Mouse (Mus musculus) kidney, adult 2 months (tissue): ENCODE measurements at regions not wholly inside any gene's neighbourhood (a gene's known extent, or its start where the extent isn't known, plus 50 kb on each side); places are given as distances from the start of the nearest gene placed in this dataset.
A peak's percentile ranks its signal among the peaks of the same experiment; 100 is the strongest.

Source experiments
- DNase-seq: peaks from one replicate; pipeline ENCODE4 v3.0.0; 2021
- H3K27ac ChIP-seq: fragments of 200-500 bp; 2 replicates; pipeline ENCODE4 v1.5.1; 2012; ENCODE audit warnings: low read depth, low read length, control low read depth, inconsistent platforms; ENCODE audit not compliant: insufficient read depth
- H3K27me3 ChIP-seq: fragments of 200-500 bp; replicated peaks from 2 replicates; pipeline ENCODE4 v1.6.1; 2012; ENCODE audit warnings: mild to moderate bottlenecking, moderate library complexity, low read length, inconsistent platforms; ENCODE audit not compliant: control insufficient read depth, insufficient read depth
- H3K36me3 ChIP-seq: fragments of 200-500 bp; 2 replicates; pipeline ENCODE4 v1.6.1; 2012; ENCODE audit warnings: mild to moderate bottlenecking, moderate library complexity, low read length, inconsistent platforms; ENCODE audit not compliant: control insufficient read depth, insufficient read depth
- H3K4me1 ChIP-seq: fragments of 200-500 bp; 2 replicates; pipeline ENCODE4 v1.6.1; 2011; ENCODE audit warnings: low read length; ENCODE audit not compliant: control insufficient read depth, insufficient read depth
- H3K4me3 ChIP-seq: fragments of 200-500 bp; 2 replicates; pipeline ENCODE4 v1.5.1; 2011; ENCODE audit warnings: mild to moderate bottlenecking, low read depth, low read length, control low read depth; ENCODE audit not compliant: insufficient read depth
- CTCF ChIP-seq: fragments of 200-500 bp; conservative IDR thresholded peaks from 2 replicates; pipeline ENCODE4 v1.5.1; 2011; ENCODE audit warnings: low read depth, mild to moderate bottlenecking, control low read depth, low read length, moderate library complexity, mixed read lengths; ENCODE audit not compliant: insufficient read depth, insufficient read length
- POLR2A ChIP-seq: fragments of 200-500 bp; IDR thresholded peaks from one replicate; pipeline ENCODE4 v1.6.1; 2011; ENCODE audit warnings: low read depth, low read length, control low read depth
- WGBS: fragments of 180-500 bp; shearing (Covaris S2); methylation state at CpG from one replicate; pipeline ENCODE4 v1.1.7; 2018; 5-methylcytosine and 5-hydroxymethylcytosine counted together

DNA sequence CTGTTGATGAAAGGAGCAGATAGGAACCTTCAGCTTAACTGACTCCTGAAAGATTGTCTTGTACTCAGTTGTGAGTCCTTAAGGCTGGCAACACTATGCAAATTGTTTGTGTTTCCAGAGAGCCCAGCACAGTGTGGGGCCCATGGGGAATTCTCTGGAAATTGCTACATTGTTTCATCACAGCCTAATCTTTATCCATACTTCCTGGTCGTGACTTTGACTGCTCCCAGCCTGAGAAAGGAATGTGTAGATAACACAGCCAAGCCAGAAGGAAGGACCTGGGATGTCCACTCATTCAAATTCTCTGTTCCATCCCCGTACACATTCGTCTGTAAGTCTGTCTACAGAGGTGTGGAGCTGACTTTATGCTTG is 134.3 kb upstream of the Cdh4 start:
- TF ChIP-seq CTCF (no peak), POLR2A (no peak)
- no peaks in the 10 kb centered on the region for H3K36me3 ChIP-seq
- H3K4me3 ChIP-seq, result no peak overlapping the region
- H3K27ac ChIP-seq, result no peak overlapping the region
- DNase-seq, result no peak
- H3K27me3 ChIP-seq, result no peaks in the 10 kb centered on the region
- H3K4me1 ChIP-seq, result no peaks in the 10 kb centered on the region
- 52% methylated on average over 3 of the region's 3 CpGs for WGBS

GRCm38 (mm10) chr2:179318046-179318445 is 124.2 kb upstream of the Cdh4 start:
- Histone ChIP-seq H3K4me3 (no peak overlapping the region), H3K36me3 (no peaks in the 10 kb centered on the region), H3K27me3 (no peaks in the 10 kb centered on the region), H3K4me1 (no peaks in the 10 kb centered on the region), H3K27ac (no peak overlapping the region)
- 71% methylated on average over 6 of the region's 6 CpGs for WGBS
- no peak for DNase-seq
- no peak for TF ChIP-seq POLR2A
- TF ChIP-seq CTCF, result no peak

DNA sequence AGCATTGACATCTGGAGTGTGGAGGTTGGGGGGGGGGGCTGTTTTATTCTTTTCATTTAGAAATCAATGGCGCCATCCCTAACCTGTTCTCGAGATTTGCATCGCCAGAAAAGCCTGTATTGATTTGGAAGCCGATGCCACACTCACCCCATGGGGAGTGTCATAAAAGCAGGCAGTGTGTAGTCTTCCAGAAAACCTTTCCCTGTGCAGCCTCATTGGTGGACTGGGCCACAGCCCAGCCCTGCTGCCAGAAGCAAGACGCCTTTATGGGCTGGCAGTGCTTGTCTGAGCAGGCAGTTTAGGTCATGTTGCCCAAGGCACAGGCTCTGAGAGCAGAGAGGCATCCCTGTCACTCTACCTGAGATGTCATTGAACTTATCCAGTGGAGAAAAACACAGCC is 117.0 kb upstream of the Cdh4 start:
- WGBS, result 62% methylated on average over 5 of the region's 5 CpGs
- no peak overlapping the region for H3K4me3 ChIP-seq
- DNase-seq, result no peak
- TF ChIP-seq POLR2A (no peak), CTCF (no peak)
- H3K27me3 ChIP-seq, result no peaks in the 10 kb centered on the region
- no peaks in the 10 kb centered on the region for H3K4me1 ChIP-seq
- no peak overlapping the region for H3K27ac ChIP-seq
- no peaks in the 10 kb centered on the region for H3K36me3 ChIP-seq

GRCm38 (mm10) chr2:179332872-179333489 is 109.2 kb upstream of the Cdh4 start:
- Histone ChIP-seq H3K27me3 (no peaks in the 10 kb centered on the region), H3K4me3 (no peak overlapping the region), H3K4me1 (no peaks in the 10 kb centered on the region), H3K27ac (no peak overlapping the region), H3K36me3 (no peaks in the 10 kb centered on the region)
- 43% methylated on average over 5 of the region's 5 CpGs for WGBS
- TF ChIP-seq POLR2A (no peak), CTCF (no peak)
- no peak for DNase-seq

DNA sequence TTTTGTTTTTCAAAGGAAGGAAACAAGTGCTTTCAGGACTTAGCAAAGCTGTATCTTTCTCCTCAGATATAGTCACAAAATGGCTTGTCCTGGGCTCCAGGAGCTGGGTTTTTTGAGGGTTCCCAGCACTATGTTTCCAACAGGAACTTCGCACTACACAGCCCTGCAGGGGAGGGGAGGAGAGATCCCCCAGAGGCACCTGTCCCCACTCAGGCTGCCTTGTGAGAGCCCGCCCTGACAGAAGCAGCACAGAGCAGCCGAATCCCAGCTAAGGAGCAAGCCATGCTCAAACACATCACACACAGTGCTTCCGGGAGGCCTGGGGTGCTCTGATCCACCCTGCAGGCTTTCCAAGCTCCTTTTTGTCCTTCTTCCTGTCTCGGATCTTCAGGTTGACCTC is 108.6 kb upstream of the Cdh4 start:
- 58% methylated on average over 5 of the region's 5 CpGs for WGBS
- Histone ChIP-seq H3K27ac (no peak overlapping the region), H3K4me1 (no peaks in the 10 kb centered on the region), H3K36me3 (no peaks in the 10 kb centered on the region), H3K4me3 (no peak overlapping the region), H3K27me3 (no peaks in the 10 kb centered on the region)
- TF ChIP-seq CTCF (no peak), POLR2A (no peak)
- no peak for DNase-seq

DNA sequence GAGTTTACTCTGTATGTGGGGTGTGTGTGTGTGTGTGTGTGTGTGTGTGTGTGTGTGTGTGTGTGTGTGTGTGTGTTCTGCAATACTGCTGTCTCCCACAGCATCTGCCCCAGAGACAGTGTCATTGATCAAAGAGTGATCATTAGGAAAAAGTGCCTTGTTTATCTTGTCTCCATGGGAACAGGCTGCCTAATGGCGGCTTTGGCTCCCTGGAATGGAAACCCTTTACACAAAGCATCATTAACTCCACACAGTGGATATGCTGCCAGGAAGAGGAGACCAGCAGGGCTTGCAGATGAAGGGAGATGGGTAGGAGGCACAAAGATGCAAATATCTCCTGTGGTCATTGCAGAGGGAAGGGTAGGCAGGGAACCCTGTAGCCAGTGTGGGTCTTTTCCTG is 106.0 kb upstream of the Cdh4 start:
- Histone ChIP-seq H3K36me3 (no peaks in the 10 kb centered on the region), H3K4me1 (no peaks in the 10 kb centered on the region), H3K4me3 (no peak overlapping the region), H3K27me3 (no peaks in the 10 kb centered on the region), H3K27ac (no peak overlapping the region)
- 39% methylated on average over 1 of the region's 1 CpGs for WGBS
- no peak for TF ChIP-seq CTCF
- no peak for TF ChIP-seq POLR2A
- no peak for DNase-seq

DNA sequence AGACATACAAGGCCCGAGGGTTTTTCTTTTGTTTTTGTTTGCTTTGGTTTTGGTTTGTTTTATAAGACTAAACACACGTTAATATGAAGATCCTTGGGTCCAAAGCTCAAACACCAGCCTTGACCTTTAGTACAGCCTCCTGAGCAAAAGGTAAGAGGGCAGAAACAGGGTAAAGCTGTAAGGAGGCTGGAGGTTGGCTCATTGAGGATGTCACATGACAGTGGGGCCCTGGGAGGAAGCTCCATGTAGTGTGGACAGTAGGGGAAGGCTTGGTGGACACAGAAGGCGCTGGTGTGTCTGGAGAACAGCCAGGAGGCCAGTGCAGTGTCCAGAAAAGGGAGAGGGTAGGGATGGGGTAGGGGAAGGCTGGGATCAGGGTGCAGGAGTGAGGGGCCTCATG is 89.6 kb upstream of the Cdh4 start:
- Histone ChIP-seq H3K27me3 (no peaks in the 10 kb centered on the region), H3K4me3 (no peak overlapping the region), H3K27ac (no peak overlapping the region; the same call in 1 of the 2 replicates), H3K36me3 (no peaks in the 10 kb centered on the region), H3K4me1 (no peaks in the 10 kb centered on the region; the same call in 1 of the 2 replicates)
- peak; percentile 71 for DNase-seq
- 30% methylated on average over 3 of the region's 3 CpGs for WGBS
- TF ChIP-seq CTCF (no peak), POLR2A (no peak)
